Mouse (Mus musculus) forebrain, embryonic 10.5 days (tissue): Measurements from ENCODE around the gene Ifna6. TPM values are rescaled to one million over a fixed set of nuclear protein-coding genes. Genes with fewer than 3 reads are reported as not detected.
"Not testable (repeated sequence)": the region's sequence is repeated elsewhere in the genome, so short reads cannot be mapped to it uniquely, and the experiment has no call there.

ENCODE experiments used
- DNase-seq: peaks from one replicate; pipeline ENCODE4 v3.0.0-alpha.2; 2017; ENCODE audit warnings: low spot score; ENCODE audit errors: extremely low spot score
- H3K27ac ChIP-seq: fragments of 300-500 bp; sonication (generic); 2 replicates; pipeline ENCODE4 v1.5.1; 2016; ENCODE audit warnings: mild to moderate bottlenecking
- H3K27me3 ChIP-seq: fragments of 300-500 bp; sonication (generic); 2 replicates; pipeline ENCODE4 v1.6.1; 2016; ENCODE audit warnings: mild to moderate bottlenecking; ENCODE audit not compliant: poor library complexity, severe bottlenecking
- H3K36me3 ChIP-seq: fragments of 300-500 bp; sonication (generic); replicated peaks from 2 replicates; pipeline ENCODE4 v1.6.1; 2016; ENCODE audit warnings: mild to moderate bottlenecking, moderate library complexity
- H3K4me1 ChIP-seq: fragments of 300-500 bp; sonication (generic); 2 replicates; pipeline ENCODE4 v1.6.1; 2016
- H3K4me3 ChIP-seq: fragments of 300-500 bp; sonication (generic); 2 replicates; pipeline ENCODE4 v1.5.1; 2016; ENCODE audit warnings: mild to moderate bottlenecking, moderate library complexity
- H3K9me3 ChIP-seq: fragments of 300-500 bp; sonication (generic); 2 replicates; pipeline ENCODE4 v1.6.1; 2016; ENCODE audit warnings: mild to moderate bottlenecking, moderate library complexity
- WGBS: fragments of 180-500 bp; shearing (Covaris S2); methylation state at CpG from one replicate; pipeline ENCODE4 v1.1.7; 2016; 5-methylcytosine and 5-hydroxymethylcytosine counted together
- polyA plus RNA-seq: library from polyadenylated mRNA; unstranded; fragments of >200 nt; fragmentation: Nextera tagmentation; extraction: Ambion mirVana; gene quantifications from 2 replicates; pipeline ENCODE4 v1.2.1, GENCODE M21; 2016

Gene Ifna6
- polyA plus RNA-seq, 1 experiment from 2014 or later: not detected

DNA sequence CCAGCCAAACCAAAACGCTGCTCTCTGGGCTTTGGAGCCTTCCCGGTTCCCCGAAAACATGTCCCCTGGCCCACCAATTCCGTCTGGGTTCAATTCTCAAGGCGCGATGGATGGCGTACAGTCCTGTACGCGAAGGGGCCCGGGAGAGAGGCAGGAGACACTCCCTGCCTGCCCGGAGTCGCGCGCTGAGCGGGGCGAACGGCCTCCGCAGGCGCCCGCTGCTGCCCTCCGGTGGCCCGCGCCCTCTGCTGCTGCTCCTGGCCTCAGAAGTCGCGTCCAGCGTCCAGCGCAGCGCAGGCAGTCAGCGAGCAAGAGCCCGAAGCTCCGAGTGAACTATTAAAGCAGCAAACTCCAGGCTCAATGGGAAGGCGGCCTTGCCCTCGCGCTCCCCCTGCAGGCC lies 21.5 kb upstream of the Ifna6 start:
- DNase-seq, H3K4me1 ChIP-seq: not testable (repeated sequence)

DNA sequence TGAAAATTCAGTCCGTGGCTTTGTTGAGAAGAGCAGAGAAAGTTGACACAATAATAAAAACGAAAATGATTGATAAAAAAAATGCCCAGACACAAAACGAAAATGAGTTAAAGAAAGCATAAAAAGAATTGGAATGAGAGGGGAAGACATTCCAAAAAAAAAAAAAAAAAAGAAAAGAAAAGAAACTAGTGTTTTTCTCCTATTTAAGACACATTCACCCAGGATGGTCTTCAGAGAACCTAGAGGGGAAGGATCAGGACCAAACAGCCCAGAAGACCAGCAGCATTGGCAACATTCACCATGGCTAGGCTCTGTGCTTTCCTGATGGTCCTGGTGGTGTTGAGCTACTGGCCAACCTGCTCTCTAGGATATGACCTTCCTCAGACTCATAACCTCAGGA lies 11.3 kb upstream of the Ifna6 start, which contains the start of gene Ifna7:
Ifna7 (plus strand) TSS at position 301 of the 400 bp plus-strand sequence.
- no peaks in the 10 kb centered on the region for H3K36me3 ChIP-seq
- H3K27ac ChIP-seq: no peak within 1 kb of the TSS
- 70% methylated on average over 3 of the region's 3 CpGs for WGBS
- no peaks in the 10 kb centered on the region for H3K27me3 ChIP-seq
- DNase-seq: no peak
- H3K4me1 ChIP-seq: no peaks in the 10 kb centered on the region
- H3K4me3 ChIP-seq: no peak within 1 kb of the TSS
- H3K9me3 ChIP-seq: no peaks in the 10 kb centered on the region

More for the DNA sequence above, 21.5 kb upstream of the Ifna6 start:
- peak overlapping the region; percentile 34; the same call in 1 of the 2 replicates for H3K4me3 ChIP-seq
- not testable (repeated sequence) for H3K36me3 ChIP-seq, H3K9me3 ChIP-seq, H3K27ac ChIP-seq
- H3K27me3 ChIP-seq: peaks cover 18% of the 10 kb centered on the region
- 0% methylated on average over 15 of the region's 34 CpGs for WGBS

DNA sequence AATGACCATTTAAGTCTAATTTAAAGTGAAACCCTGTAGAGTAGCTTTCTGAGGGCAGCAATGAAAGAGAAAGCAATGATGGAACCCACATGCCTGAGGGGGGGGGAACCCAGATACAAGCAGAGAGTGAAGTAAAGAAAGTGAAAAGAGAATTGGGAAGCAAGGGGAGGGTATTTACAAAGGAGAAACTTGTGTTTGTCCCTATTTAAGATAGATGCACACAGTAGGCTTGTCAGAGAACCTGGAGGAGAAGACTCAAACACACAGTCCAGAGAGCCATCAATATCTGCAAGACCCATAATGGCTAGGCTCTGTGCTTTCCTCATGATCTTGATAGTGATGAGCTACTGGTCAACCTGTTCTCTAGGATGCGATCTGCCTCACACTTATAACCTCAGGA lies 7.6 kb upstream of the Ifna6 start, which contains the start of gene Ifna11:
Ifna11 (plus strand) TSS at position 301 of the 400 bp plus-strand sequence.
- Histone ChIP-seq H3K9me3 (no peaks in the 10 kb centered on the region), H3K27ac (no peak within 1 kb of the TSS), H3K36me3 (no peaks in the 10 kb centered on the region), H3K27me3 (no peaks in the 10 kb centered on the region), H3K4me1 (no peaks in the 10 kb centered on the region), H3K4me3 (no peak within 1 kb of the TSS)
- DNase-seq: no peak
- WGBS: 85% methylated on average over 1 of the region's 1 CpGs

DNA sequence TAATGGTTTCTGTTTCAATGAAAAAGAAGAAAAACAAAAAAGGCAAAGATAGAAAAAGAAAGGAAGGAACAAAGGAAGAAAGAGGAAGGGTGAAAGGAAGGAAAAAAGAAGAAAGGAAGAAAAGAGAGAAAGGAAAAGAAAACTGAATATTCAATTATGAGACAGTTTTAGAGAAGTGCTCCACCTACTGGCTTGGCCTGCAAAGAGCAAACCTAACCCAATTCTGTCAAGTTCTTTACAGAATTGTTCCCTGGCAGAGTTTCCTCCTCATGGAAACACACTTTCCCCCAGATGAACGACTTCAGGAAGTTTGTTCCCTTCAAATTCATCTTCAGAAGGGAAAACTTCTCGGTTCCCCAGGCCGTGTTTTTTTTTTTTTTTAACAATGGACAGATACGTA lies 4.2 kb upstream of the Ifna6 start:
- Histone ChIP-seq H3K36me3 (no peaks in the 10 kb centered on the region), H3K9me3 (no peaks in the 10 kb centered on the region), H3K27me3 (no peaks in the 10 kb centered on the region), H3K4me3 (no peak overlapping the region), H3K27ac (no peak overlapping the region), H3K4me1 (no peaks in the 10 kb centered on the region)
- 30% methylated on average over 4 of the region's 4 CpGs for WGBS
- DNase-seq: no peak

DNA sequence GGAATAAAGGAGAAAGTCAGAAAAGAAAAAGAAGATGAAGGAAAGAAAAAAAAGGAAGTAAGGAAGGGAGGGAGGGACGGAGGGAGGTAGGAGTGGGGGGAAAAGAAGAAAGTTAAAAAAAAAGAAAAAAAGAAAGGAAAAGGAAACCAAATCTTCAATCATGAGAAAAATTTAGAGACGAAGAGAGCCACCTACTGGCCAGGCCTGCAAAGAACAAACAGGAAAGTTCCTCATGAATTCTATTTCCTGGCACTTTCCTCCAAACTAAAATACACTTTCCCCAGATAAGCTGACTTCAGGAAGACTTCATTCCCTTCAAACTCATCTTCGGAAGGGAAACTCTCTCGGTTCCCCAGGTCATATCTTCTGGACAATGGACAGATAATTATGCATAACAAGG lies 3.3 kb downstream of the Ifna6 start:
- H3K4me1 ChIP-seq: no peaks in the 10 kb centered on the region
- H3K4me3 ChIP-seq: no peak overlapping the region
- WGBS: 30% methylated on average over 4 of the region's 4 CpGs
- no peak overlapping the region for H3K27ac ChIP-seq
- no peaks in the 10 kb centered on the region for H3K9me3 ChIP-seq
- no peaks in the 10 kb centered on the region for H3K36me3 ChIP-seq
- DNase-seq: no peak
- H3K27me3 ChIP-seq: no peaks in the 10 kb centered on the region

DNA sequence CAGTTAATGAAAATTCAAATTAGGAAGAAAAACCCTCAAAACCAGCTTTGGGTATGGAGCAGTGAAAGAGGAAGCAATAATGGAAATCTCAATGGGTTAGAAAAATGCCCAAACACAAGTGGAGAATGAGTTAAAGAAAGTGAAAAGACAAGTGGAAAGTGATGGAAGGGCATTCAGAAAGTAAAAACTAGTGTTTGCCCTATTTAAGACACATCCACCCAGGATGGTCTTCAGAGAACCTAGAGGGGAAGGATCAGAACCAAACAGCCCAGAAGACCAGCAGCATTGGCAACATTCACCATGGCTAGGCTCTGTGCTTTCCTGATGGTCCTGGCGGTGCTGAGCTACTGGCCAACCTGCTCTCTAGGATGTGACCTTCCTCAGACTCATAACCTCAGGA lies 8.0 kb downstream of the Ifna6 start, which contains the start of gene Ifna5:
Ifna5 (plus strand) TSS at position 301 of the 400 bp plus-strand sequence.
- WGBS: 86% methylated on average over 1 of the region's 1 CpGs

DNA sequence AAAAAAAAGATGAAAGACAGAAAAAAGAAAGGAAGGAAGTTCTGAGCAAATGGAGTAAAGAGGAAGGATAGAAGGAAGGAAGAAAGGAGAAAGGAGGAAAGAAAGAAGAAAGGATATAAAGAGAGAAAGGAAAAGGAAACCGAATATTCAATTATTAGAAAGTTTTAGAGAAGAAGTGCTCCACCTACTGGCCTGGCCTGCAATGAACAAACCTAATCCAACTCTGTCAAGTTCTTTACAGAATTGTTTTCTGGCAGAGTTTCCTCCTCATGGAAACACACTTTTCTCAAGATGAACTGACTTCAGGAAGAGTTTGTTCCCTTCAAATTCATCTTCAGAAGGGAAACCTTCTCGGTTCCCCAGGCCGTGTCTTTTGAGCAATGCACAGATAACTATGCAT lies 11.6 kb downstream of the Ifna6 start:
- Histone ChIP-seq H3K9me3 (no peaks in the 10 kb centered on the region), H3K4me1 (peaks cover 10% of the 10 kb centered on the region), H3K27me3 (no peaks in the 10 kb centered on the region), H3K27ac (no peak overlapping the region), H3K4me3 (no peak overlapping the region), H3K36me3 (no peaks in the 10 kb centered on the region)
- WGBS: 51% methylated on average over 3 of the region's 3 CpGs
- no peak for DNase-seq

More for the DNA sequence above, 8.0 kb downstream of the Ifna6 start, which contains the start of gene Ifna5:
- not testable (repeated sequence) for H3K4me1 ChIP-seq, H3K27me3 ChIP-seq, H3K4me3 ChIP-seq, H3K9me3 ChIP-seq, DNase-seq, H3K36me3 ChIP-seq, H3K27ac ChIP-seq

DNA sequence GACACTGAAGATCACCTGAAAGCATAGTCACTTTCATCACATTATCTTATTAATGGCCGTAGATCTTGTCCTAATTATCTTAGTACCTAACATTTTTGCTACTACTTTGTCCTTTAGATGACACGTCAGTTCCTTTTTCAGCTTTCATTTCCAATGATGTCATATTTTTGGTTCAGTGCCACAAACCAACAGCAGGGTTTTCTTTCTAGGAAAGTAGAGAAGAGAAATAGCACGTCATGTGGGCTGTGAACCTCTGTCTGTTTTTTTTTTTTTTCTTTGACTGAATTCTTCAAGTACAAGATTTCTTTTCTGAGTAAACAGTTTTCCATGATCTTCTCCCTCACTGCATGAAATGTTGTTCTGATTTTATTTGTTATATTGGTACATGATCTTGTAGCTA lies 12.8 kb downstream of the Ifna6 start:
- WGBS: 90% methylated on average over 3 of the region's 3 CpGs
- no peaks in the 10 kb centered on the region for H3K36me3 ChIP-seq
- peaks cover 10% of the 10 kb centered on the region for H3K4me1 ChIP-seq
- DNase-seq: no peak
- H3K27me3 ChIP-seq: no peaks in the 10 kb centered on the region
- no peak overlapping the region for H3K27ac ChIP-seq
- no peaks in the 10 kb centered on the region for H3K9me3 ChIP-seq
- H3K4me3 ChIP-seq: no peak overlapping the region

DNA sequence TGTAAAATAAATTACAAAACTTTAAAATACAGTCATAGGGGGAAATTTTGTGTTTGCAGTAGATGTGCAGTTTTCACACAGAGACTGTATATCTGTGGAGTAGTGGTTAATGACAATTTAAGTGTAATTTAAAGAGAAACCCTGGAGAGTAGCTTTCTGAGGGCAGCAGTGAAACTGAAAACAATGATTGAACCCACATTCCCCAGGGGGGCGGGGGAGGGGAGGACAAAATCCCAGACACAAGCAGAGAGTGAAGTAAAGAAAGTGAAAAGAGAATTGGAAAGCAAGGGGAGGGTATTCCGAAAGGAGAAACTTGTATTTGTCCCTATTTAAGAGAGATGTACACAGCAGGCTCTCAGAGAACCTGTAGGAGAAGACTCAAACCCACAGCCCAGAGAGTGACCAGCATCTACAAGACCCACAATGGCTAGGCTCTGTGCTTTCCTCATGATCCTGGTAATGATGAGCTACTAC lies 14.3 kb downstream of the Ifna6 start, which contains the start of gene Ifna4:
Ifna4 (plus strand) TSS at position 424 of the 474 bp plus-strand sequence.
- H3K4me3 ChIP-seq: no peak within 1 kb of the TSS
- 36% methylated on average over 2 of the region's 2 CpGs for WGBS
- peaks cover 10% of the 10 kb centered on the region for H3K4me1 ChIP-seq
- H3K36me3 ChIP-seq: no peaks in the 10 kb centered on the region
- no peaks in the 10 kb centered on the region for H3K9me3 ChIP-seq
- H3K27ac ChIP-seq: no peak within 1 kb of the TSS
- no peak for DNase-seq
- H3K27me3 ChIP-seq: no peaks in the 10 kb centered on the region

DNA sequence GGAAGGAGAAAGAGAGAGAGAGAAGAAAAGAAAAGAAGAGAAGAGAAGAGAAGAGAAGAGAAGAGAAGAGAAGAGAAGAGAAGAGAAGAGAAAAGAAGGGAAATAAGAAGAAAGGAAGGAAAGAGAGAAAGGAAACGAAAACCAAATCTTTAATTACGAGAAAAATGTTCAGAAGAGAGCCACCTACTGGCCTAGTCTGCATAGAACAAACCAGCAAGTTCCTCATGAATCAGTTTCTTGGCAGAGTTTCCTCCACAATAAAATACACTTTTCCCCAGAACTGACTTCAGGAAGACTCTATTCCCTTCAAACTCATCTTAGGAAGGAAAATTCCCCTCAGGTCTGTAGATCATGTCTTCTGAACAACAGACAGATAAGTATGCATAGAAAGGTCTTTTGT lies 18.1 kb downstream of the Ifna6 start:
- H3K9me3 ChIP-seq: no peaks in the 10 kb centered on the region
- H3K27me3 ChIP-seq: no peaks in the 10 kb centered on the region
- H3K36me3 ChIP-seq: no peaks in the 10 kb centered on the region
- 57% methylated on average over 2 of the region's 2 CpGs for WGBS
- no peak overlapping the region for H3K27ac ChIP-seq
- DNase-seq: no peak
- H3K4me3 ChIP-seq: no peak overlapping the region
- peaks cover 10% of the 10 kb centered on the region for H3K4me1 ChIP-seq

DNA sequence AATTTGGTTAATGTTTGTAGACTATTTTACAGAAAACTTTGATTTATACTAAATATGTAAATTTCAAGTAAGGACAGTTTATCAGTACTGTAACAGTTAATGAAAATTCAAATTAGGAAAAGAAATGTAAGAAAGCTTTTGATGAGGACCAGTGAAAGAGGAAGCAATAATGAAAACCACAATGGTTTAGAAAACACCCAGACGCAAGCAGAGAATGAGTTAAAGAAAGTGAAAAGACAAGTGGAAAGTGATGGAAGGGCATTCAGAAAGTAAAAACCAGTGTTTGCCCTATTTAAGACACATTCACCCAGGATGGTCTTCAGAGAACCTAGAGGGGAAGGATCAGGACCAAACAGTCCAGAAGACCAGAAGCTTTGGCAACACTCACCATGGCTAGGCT lies 22.5 kb downstream of the Ifna6 start, which contains the start of gene Ifna1:
Ifna1 (plus strand) TSS at position 390 of the 400 bp plus-strand sequence.
- DNase-seq: no peak
- Histone ChIP-seq H3K36me3 (no peaks in the 10 kb centered on the region), H3K27me3 (no peaks in the 10 kb centered on the region), H3K9me3 (no peaks in the 10 kb centered on the region), H3K27ac (no peak within 1 kb of the TSS), H3K4me3 (no peak within 1 kb of the TSS), H3K4me1 (peaks cover 15% of the 10 kb centered on the region)
- 74% methylated on average over 1 of the region's 1 CpGs for WGBS

DNA sequence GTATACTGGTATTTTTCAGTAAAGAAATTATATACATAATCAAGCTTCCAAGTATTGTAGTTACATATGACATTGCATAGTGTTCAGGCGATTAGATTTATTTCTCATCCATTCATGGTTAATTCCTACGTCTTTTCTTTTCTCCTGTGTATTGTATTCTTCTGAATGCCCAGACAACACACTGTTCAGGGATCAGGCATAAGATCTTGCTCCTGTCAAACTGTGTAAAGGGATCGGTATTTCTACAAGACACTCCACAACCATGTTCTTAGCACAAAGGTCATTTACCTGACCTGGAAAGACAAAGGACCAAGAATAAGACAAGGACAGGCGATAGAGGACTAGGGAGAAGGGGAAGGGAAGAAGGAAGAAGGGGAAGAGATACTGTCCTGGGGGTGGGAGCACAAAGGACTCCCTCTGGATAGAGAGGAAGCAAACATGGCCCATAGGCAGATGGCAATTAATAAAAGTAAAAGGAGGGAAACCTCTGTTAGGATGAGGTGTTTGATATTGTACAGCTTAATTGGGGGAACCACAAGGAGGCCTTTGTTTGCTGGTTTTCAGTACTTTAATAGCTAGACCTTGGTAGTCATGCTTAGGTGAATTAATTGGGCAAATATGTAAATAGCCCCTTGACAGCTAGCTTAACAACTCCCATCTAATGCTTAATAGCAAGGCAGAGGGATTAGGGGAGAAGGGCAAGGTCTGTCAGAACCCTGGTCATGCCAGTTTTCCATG lies 24.0 kb downstream of the Ifna6 start:
- Histone ChIP-seq H3K9me3 (no peaks in the 10 kb centered on the region), H3K36me3 (no peaks in the 10 kb centered on the region), H3K27ac (peak overlapping the region; percentile 73; the same call in 1 of the 2 replicates), H3K27me3 (no peaks in the 10 kb centered on the region), H3K4me1 (peaks cover 15% of the 10 kb centered on the region), H3K4me3 (no peak overlapping the region)
- DNase-seq: no peak
- 38% methylated on average over 4 of the region's 4 CpGs for WGBS

DNA sequence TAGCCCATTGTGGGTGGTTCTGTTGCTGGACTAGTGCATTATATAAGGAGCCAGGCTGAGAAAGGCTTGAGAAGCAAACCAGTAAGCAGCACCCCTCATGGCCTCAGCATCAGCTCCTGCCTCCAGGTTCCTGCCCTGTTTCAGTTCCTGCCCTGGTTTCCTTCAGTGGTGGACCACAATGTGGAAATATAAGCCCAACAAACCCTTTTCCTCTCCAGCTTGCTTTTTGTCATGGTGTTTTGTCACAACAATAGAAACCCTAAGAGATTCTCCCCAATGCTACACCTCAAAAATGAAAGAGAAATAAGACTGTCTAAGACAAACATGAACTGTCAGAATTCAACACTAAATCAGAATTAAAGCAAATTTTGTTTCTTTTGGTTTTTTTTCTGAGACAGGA lies 32.0 kb downstream of the Ifna6 start:
- DNase-seq: no peak
- Histone ChIP-seq H3K27me3 (peaks cover 23% of the 10 kb centered on the region), H3K4me3 (no peak overlapping the region), H3K27ac (no peak overlapping the region), H3K4me1 (peaks cover 15% of the 10 kb centered on the region), H3K9me3 (no peaks in the 10 kb centered on the region), H3K36me3 (no peaks in the 10 kb centered on the region)
